Mouse (Mus musculus) testis, adult 2 months (tissue): ENCODE measurements around the gene Spn. TPM values are rescaled to one million over a fixed set of nuclear protein-coding genes. Genes with fewer than 3 reads are reported as not detected.
A peak's percentile ranks its signal among the peaks of the same experiment; 100 is the strongest.

Experiments used
- H3K27ac ChIP-seq: fragments of 200-500 bp; 2 replicates; pipeline ENCODE4 v1.5.1; 2012; ENCODE audit warnings: low read depth, low read length; ENCODE audit not compliant: control insufficient read depth, insufficient read depth
- H3K27me3 ChIP-seq: fragments of 200-500 bp; 2 replicates; pipeline ENCODE4 v1.6.1; 2012; ENCODE audit warnings: mild to moderate bottlenecking, low read length, moderate library complexity; ENCODE audit not compliant: control insufficient read depth, insufficient read depth
- H3K36me3 ChIP-seq: fragments of 200-500 bp; 2 replicates; pipeline ENCODE4 v1.6.1; 2012; ENCODE audit warnings: mild to moderate bottlenecking, low read length; ENCODE audit not compliant: control insufficient read depth, insufficient read depth
- H3K4me1 ChIP-seq: fragments of 200-500 bp; 2 replicates; pipeline ENCODE4 v1.6.1; 2012; ENCODE audit warnings: low read length; ENCODE audit not compliant: control insufficient read depth, insufficient read depth
- H3K4me3 ChIP-seq: fragments of 200-500 bp; 2 replicates; pipeline ENCODE4 v1.5.1; 2012; ENCODE audit warnings: low read depth, mild to moderate bottlenecking, low read length, moderate library complexity, mixed read lengths; ENCODE audit not compliant: control insufficient read depth
- CTCF ChIP-seq: fragments of 200-500 bp; IDR thresholded peaks from 2 replicates; pipeline ENCODE4 v1.5.1; 2012; ENCODE audit warnings: low read depth, mild to moderate bottlenecking, inconsistent platforms, low read length, moderate library complexity; ENCODE audit not compliant: control insufficient read depth, insufficient read depth, insufficient replicate concordance
- POLR2A ChIP-seq: fragments of 200-500 bp; IDR thresholded peaks from 2 replicates; pipeline ENCODE4 v1.6.1; 2012; ENCODE audit warnings: low read depth, mild to moderate bottlenecking, inconsistent platforms, low read length, moderate library complexity; ENCODE audit not compliant: control insufficient read depth
- polyA plus RNA-seq: library from polyadenylated mRNA; depleted of rRNA; stranded (reverse); fragments of >200 nt; gene quantifications from 2 replicates; pipeline ENCODE4 v1.2.3, GENCODE M21; 2012

Gene Spn
- polyA plus RNA-seq, 1 experiment = 0.09 TPM

DNA sequence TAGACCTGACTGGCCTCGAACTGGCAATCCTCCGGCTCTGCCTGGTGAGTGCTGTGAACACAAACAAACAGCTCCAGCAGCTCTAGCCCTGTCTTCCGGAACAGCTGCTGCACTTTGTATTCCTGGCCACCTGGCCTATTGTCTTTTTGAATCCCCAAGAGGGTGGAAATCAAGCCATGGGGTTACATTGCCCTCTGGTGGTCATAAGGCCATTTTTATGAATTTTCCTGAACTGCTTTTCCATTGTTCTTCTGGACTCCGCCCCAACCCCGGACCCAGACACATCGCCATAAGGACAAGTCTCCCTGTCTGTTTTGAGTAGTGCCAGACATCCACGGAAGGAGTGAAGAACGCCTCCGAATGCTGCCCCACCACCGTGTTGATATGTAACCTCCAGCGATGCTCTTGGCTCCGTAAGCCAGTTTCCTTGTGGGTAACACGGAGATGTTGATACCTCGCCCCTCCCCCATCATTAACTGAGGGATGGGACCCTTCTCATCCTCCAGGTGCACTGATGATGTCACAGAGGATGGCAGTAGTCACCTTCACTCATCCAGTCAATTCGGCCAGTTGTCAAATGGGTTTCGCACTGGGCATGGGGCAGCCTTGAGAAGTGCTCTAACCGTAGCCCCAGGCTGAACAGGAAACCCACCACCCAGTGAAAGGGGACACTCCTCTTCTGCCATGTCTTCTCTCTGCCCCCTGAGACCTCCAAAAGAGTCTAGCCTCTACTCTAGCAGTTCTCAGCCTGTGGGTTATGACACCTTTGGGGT, 32.9 kb downstream of the Spn start:
- TF ChIP-seq CTCF (no peak), POLR2A (no peak; the same call in 1 of the 2 replicates)
- Histone ChIP-seq H3K27me3 (no peaks in the 10 kb centered on the region), H3K4me3 (peak overlapping the region; percentile 55), H3K27ac (no peak overlapping the region; the same call in 1 of the 2 replicates), H3K36me3 (no peaks in the 10 kb centered on the region), H3K4me1 (no peaks in the 10 kb centered on the region)

DNA sequence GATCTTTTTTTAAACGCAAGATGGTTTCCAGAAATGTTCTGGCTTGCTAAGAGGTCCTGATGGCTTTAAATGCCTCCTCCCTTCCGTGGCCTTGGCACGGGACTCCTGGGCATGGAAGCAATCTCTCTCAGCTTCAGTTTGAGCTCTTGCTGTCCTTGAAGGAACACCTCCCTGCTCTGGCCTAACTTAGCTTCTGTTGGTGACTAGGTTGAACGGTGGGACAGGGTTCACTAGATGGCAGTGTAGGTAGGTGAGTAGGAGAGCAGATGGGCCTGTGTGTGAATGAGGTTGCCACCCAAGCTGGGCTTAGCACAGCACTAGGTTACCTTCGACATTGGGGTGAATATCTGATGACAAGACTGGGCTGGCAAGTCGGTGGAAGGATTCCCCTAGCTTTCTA, 33.7 kb downstream of the Spn start:
- Histone ChIP-seq H3K27ac (no peak overlapping the region), H3K27me3 (no peaks in the 10 kb centered on the region), H3K4me1 (no peaks in the 10 kb centered on the region), H3K36me3 (no peaks in the 10 kb centered on the region), H3K4me3 (peak overlapping the region; percentile 55)
- TF ChIP-seq POLR2A (no peak), CTCF (peak; percentile 15; the same call in 1 of the 2 replicates)

DNA sequence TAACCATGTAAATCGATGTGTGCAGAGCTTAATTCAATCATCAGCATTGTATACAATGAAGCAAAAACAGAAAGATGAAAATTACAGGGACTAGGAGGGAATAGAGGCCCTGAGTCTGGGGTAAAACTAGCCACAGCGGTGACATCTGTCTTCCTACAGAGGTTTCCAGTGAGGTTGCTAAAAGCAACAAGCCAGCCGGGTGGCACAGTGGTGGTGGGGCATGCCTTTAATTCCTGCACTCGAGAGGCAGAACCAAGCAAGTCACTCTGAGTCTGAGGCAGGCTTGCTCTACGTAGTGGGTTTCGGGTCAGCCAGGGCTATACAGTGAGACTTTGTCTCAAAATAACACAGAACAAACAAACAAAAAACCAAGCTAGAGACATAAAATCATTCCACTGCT, 35.5 kb downstream of the Spn start:
- no peak for TF ChIP-seq CTCF
- no peak for TF ChIP-seq POLR2A
- no peaks in the 10 kb centered on the region for H3K4me1 ChIP-seq
- no peaks in the 10 kb centered on the region for H3K36me3 ChIP-seq
- no peak overlapping the region for H3K27ac ChIP-seq
- no peaks in the 10 kb centered on the region for H3K27me3 ChIP-seq
- H3K4me3 ChIP-seq = no peak overlapping the region

DNA sequence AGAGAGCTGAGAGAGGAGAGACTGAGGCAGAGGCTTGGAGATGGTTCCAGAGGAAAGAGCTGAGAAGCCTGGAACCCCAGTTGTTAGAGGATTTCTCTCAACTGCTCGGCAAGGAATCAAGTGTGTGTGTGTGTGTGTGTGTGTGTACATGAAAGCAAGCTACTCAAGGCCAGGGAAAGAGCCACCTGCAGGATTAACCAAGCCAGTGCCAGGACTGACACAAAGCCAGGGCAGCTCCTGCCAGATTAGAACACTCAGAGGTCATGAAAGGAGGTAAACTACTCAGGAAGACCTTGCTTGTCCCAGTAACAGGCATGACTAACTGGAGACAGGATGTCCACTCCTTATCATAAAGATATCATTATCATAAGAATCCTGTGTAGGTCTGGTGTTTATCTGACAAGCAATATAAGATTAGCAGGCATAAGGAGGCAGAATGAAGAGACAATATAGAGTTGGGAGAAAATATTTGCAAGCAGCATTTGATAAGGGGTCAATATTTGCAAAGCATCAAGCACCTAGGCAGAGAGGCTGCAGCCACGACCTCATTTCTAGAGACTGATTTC, 36.1 kb downstream of the Spn start:
- no peaks in the 10 kb centered on the region for H3K36me3 ChIP-seq
- TF ChIP-seq CTCF = no peak
- TF ChIP-seq POLR2A = no peak

DNA sequence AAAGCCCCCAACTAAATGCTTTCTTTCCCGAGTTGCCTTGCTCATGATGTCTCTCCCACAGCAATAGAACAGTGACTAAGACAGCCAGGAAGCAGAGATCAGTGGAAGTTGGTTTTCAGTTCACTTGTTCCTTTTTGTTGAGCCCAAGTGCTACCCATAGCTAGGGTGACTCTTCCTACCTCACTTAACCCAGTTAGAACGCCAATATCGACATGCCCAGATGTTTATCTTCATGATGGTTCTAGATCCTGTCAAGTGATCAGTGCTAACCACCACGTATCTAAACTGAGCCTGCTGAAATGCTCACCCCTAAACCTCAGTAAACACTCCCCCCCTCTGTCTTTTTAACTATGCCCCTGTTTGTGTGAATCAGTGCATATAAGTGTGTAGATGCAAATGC, 38.1 kb downstream of the Spn start:
- no peaks in the 10 kb centered on the region for H3K4me1 ChIP-seq

More for the DNA sequence above, 36.1 kb downstream of the Spn start:
- Histone ChIP-seq H3K27me3 (no peaks in the 10 kb centered on the region), H3K4me3 (no peak overlapping the region), H3K4me1 (no peaks in the 10 kb centered on the region), H3K27ac (no peak overlapping the region)

DNA sequence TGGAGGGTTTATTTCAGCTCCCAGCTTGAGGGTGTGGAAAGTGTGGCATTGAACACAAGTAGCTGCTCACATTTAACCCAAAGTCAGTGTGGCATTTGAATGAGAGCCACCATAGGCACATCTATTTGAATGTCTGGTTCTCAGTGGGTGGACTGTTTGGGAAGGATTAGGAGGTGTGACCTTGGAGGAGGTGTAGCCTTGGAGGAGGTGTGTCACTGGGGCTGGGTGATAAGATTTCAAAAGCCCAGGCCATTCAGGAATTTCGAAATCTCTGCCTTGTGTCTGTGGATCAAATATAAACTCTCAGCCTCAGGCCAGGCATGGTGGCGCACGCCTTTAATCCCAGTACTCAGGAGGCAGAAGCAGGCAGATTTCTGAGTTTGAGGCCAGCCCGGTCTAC, 38.7 kb downstream of the Spn start:
- no peak overlapping the region for H3K27ac ChIP-seq
- H3K36me3 ChIP-seq = no peaks in the 10 kb centered on the region
- no peak overlapping the region for H3K4me3 ChIP-seq
- H3K27me3 ChIP-seq = no peaks in the 10 kb centered on the region
- TF ChIP-seq POLR2A = no peak
- no peak for TF ChIP-seq CTCF
- no peaks in the 10 kb centered on the region for H3K4me1 ChIP-seq

More for the DNA sequence above, 38.1 kb downstream of the Spn start:
- Histone ChIP-seq H3K36me3 (no peaks in the 10 kb centered on the region), H3K4me3 (no peak overlapping the region), H3K27me3 (no peaks in the 10 kb centered on the region), H3K27ac (no peak overlapping the region)
- TF ChIP-seq CTCF (no peak), POLR2A (no peak)

DNA sequence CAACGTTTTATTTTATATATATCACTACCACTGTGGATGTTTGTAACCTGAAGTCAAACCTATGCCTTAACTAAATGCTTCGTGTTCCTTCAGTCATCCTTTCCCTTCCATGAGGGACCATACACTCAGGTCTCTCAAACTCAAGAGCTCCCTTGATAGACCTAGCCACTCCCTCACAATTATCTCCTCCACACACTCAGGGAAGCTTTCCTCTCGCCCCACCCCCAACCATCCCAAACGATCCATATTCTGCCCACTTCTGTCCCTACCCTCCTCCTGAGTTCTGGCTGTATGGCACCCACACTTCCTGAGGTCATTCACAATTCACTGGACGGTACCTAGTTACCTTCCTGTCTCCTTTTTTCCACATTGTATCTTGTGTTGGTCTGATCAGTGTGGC, 39.1 kb downstream of the Spn start:
- H3K36me3 ChIP-seq = no peaks in the 10 kb centered on the region
- H3K27ac ChIP-seq = no peak overlapping the region
- no peaks in the 10 kb centered on the region for H3K4me1 ChIP-seq
- no peak overlapping the region for H3K4me3 ChIP-seq
- no peaks in the 10 kb centered on the region for H3K27me3 ChIP-seq
- TF ChIP-seq POLR2A (no peak), CTCF (no peak)

DNA sequence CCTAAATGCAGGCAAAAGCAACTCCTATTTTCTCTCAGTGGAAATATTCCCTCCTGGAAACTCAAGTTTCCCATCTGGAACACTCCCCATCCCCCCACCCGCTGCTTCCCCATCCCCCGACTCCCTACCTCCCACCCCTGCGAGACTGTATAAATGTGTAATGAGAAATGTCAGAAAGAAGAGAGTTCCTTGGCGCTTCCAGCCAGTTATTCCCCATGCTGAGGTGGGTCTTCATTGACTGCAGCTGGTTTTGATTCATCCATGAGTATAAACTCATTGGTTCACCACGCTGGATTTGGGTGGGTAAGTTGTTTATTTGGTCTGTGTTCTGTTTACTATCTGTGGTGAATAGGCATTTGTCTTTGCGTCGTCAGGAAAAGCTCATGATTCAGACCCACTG, 41.2 kb downstream of the Spn start:
- H3K36me3 ChIP-seq = no peaks in the 10 kb centered on the region
- no peak overlapping the region for H3K4me3 ChIP-seq
- no peak overlapping the region for H3K27ac ChIP-seq
- no peak for TF ChIP-seq CTCF
- TF ChIP-seq POLR2A = no peak
- H3K4me1 ChIP-seq = peaks cover 7% of the 10 kb centered on the region
- no peaks in the 10 kb centered on the region for H3K27me3 ChIP-seq
